Mouse (Mus musculus): ENCODE results near the gene Prm2. TPM values are rescaled to one million over a fixed set of nuclear protein-coding genes. Genes with fewer than 3 reads are reported as not detected.

Prm2 gene
- total and polyA plus RNA-seq, 2 experiments from 2014 or later, result not detected

GRCm38 (mm10) chr16:10787548-10788058 is 8.3 kb downstream of the Prm2 start:
- H3K9ac ChIP-seq, result no peak overlapping the region
- no peaks in the 10 kb centered on the region for H3K4me1 ChIP-seq (ENCODE audit: insufficient read depth)
- no peak overlapping the region for H3K27ac ChIP-seq (ENCODE audit: low read depth, low read length)
- DNase-seq (no peak), ATAC-seq (no peak)
- TF ChIP-seq CTCF (IDR thresholded peaks at IDR 0.05; ENCODE audit: low read depth), result no peak
- WGBS, result 86% methylated on average over 7 of the region's 7 CpGs
- no peaks in the 10 kb centered on the region for H3K36me3 ChIP-seq (ENCODE audit: insufficient read depth)
- H3K4me2 ChIP-seq (ENCODE audit: low read depth), result no peak overlapping the region
- no peak overlapping the region for H3K4me3 ChIP-seq (ENCODE audit: low read depth, low read length)
- H3K9me3 ChIP-seq (ENCODE audit: low read length), result no peaks in the 10 kb centered on the region
- peaks cover 5% of the 10 kb centered on the region; the same call in 1 of the 2 replicates for H3K27me3 ChIP-seq (ENCODE audit: insufficient read depth, low read length)

- TF ChIP-seq CTCF (IDR thresholded peaks at IDR 0.05; ENCODE audit: low read depth), result no peak
- no peak overlapping the region for H3K27ac ChIP-seq (ENCODE audit: low read depth, low read length)
- ATAC-seq, result no peak
- H3K9ac ChIP-seq, result no peak overlapping the region
- no peak overlapping the region for H3K4me3 ChIP-seq (ENCODE audit: low read depth, low read length)
- H3K27me3 ChIP-seq (ENCODE audit: insufficient read depth, low read length), result peaks cover 5% of the 10 kb centered on the region; the same call in 1 of the 2 replicates
- DNase-seq, result no peak
- H3K9me3 ChIP-seq (ENCODE audit: low read length), result no peaks in the 10 kb centered on the region
- H3K4me1 ChIP-seq (ENCODE audit: insufficient read depth), result no peaks in the 10 kb centered on the region
- H3K36me3 ChIP-seq (ENCODE audit: insufficient read depth), result no peaks in the 10 kb centered on the region
- WGBS, result 73% methylated on average over 4 of the region's 4 CpGs
- no peak overlapping the region for H3K4me2 ChIP-seq (ENCODE audit: low read depth)
Observed at GRCm38 (mm10) chr16:10786782-10787547, 9.0 kb downstream of the Prm2 start.

DNA sequence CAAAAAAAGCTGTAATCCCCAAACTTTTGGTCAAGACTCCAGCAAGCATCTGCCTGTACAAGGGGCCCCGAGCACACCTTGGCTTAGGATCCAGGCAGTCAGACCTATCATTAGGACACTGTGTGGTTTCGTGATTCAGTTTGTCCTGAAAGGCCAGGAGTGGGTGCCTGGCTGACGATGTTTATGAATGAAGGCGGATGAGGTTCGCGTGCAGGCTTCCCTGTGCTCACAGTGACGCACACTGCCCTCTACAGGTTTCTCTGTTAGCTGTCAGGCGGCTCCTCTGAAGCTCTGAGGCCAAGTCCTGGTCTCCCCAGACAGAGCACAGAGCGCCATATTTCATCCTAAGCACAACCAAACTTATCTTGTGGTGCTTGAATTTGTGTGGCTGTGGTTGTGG is 9.6 kb downstream of the Prm2 start:
- Histone ChIP-seq H3K9ac (peak overlapping the region; percentile 62), H3K4me3 (ENCODE audit: low read depth, low read length) (peak overlapping the region; percentile 64), H3K4me1 (ENCODE audit: insufficient read depth) (no peaks in the 10 kb centered on the region), H3K9me3 (ENCODE audit: low read length) (no peaks in the 10 kb centered on the region), H3K36me3 (ENCODE audit: insufficient read depth) (no peaks in the 10 kb centered on the region), H3K4me2 (ENCODE audit: low read depth) (peak overlapping the region; percentile 99), H3K27ac (ENCODE audit: low read depth, low read length) (peak overlapping the region; percentile 76), H3K27me3 (ENCODE audit: insufficient read depth, low read length) (peaks cover 5% of the 10 kb centered on the region; the same call in 1 of the 2 replicates)
- 0% methylated on average over 9 of the region's 9 CpGs for WGBS
- peak; percentile 62 for ATAC-seq
- TF ChIP-seq CTCF (IDR thresholded peaks at IDR 0.05; ENCODE audit: low read depth), result peak; percentile 91
- DNase-seq, result peak; percentile 92

DNA sequence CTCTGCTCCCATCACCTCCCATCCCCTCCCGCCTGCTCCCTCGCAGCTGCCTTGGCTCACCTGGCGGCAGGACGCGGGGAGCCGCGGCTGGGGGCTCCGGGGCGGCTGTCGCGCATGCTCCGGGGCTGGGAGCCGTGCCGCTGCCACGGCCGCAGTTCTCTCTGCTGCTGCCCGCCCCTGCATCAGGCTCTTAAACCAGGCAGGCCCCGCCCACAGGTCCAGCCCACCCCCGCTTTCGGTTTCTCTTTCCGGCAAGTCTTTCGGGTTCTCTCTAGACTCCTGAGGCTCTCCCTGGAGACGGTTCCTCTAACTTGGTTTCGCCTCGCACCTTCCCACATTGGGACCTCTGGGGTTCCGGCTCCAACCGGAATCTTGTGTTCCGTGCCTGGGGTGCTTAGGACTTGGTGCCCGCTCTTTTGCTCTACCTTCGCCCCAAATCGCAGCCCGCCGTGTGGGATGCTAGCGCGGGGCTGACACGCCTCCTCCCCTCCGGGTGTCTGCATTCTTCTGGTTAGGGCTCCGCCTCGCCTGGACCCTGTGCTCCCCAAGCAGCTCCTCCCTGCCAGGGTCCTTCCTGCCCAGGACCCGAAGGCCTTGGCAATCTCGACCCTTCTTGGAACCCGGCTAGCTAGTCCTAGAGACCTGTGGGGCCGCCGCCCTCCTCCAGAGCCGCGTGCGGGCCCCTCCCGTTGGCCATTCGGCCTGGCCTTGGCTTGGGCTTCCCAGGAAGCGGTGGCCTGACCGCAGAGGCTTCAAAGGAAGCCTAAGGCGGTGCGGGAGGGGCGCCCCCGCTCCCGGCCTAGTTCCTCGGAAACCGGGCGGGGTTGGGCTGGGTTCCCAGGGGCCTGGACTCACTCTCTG is 10.3 kb downstream of the Prm2 start, which contains the start of gene Socs1:
Gene Socs1 (minus strand): TSS at position 166 of the 861 bp plus-strand sequence.
- WGBS, result 1% methylated on average over 53 of the region's 59 CpGs
- peaks cover 5% of the 10 kb centered on the region; the same call in 1 of the 2 replicates for H3K27me3 ChIP-seq (ENCODE audit: insufficient read depth, low read length)
- H3K4me1 ChIP-seq (ENCODE audit: insufficient read depth), result no peaks in the 10 kb centered on the region
- no peaks in the 10 kb centered on the region for H3K36me3 ChIP-seq (ENCODE audit: insufficient read depth)
- H3K9ac ChIP-seq, result peak within 1 kb of the TSS; percentile 62
- H3K27ac ChIP-seq (ENCODE audit: low read depth, low read length), result peak within 1 kb of the TSS; percentile 76
- TF ChIP-seq CTCF (IDR thresholded peaks at IDR 0.05; ENCODE audit: low read depth), result no peak
- no peaks in the 10 kb centered on the region for H3K9me3 ChIP-seq (ENCODE audit: low read length)
- ATAC-seq (peak; percentile 87), DNase-seq (peak; percentile 87)
- peak within 1 kb of the TSS; percentile 64 for H3K4me3 ChIP-seq (ENCODE audit: low read depth, low read length)
- H3K4me2 ChIP-seq (ENCODE audit: low read depth), result peak within 1 kb of the TSS; percentile 99

- no peaks in the 10 kb centered on the region for H3K4me1 ChIP-seq (ENCODE audit: insufficient read depth)
- peak overlapping the region; percentile 62 for H3K9ac ChIP-seq
- H3K27me3 ChIP-seq (ENCODE audit: insufficient read depth, low read length), result peaks cover 5% of the 10 kb centered on the region; the same call in 1 of the 2 replicates
- H3K4me3 ChIP-seq (ENCODE audit: low read depth, low read length), result peak overlapping the region; percentile 64
- no peaks in the 10 kb centered on the region for H3K9me3 ChIP-seq (ENCODE audit: low read length)
- 2% methylated on average over 52 of the region's 55 CpGs for WGBS
- peak overlapping the region; percentile 99 for H3K4me2 ChIP-seq (ENCODE audit: low read depth)
- ATAC-seq (peak; percentile 88), DNase-seq (peak; percentile 92)
- H3K27ac ChIP-seq (ENCODE audit: low read depth, low read length), result peak overlapping the region; percentile 76
- TF ChIP-seq CTCF (IDR thresholded peaks at IDR 0.05; ENCODE audit: low read depth), result peak; percentile 88
- H3K36me3 ChIP-seq (ENCODE audit: insufficient read depth), result no peaks in the 10 kb centered on the region
Observed at GRCm38 (mm10) chr16:10784793-10785370, 11.1 kb downstream of the Prm2 start.

Measured in forebrain, postnatal 0 days (tissue).